Mouse (Mus musculus) urinary bladder, adult 2 months (tissue): ENCODE measurements around the gene Nfix. TPM values are rescaled to one million over a fixed set of nuclear protein-coding genes. Genes with fewer than 3 reads are reported as not detected.

Experiments used
- DNase-seq: peaks from one replicate; pipeline ENCODE4 v3.0.0; 2022; ENCODE audit warnings: low spot score
- polyA plus RNA-seq: library from polyadenylated mRNA; depleted of rRNA; stranded (reverse); fragments of >200 nt; gene quantifications from 2 replicates; pipeline ENCODE4 v1.2.3, GENCODE M21; 2012

Gene Nfix
- polyA plus RNA-seq, 1 experiment, result 21.7 TPM

- no peak for DNase-seq
Observed at GRCm38 (mm10) chr8:84767221-84767620, 32.9 kb downstream of the Nfix start.

- no peak for DNase-seq
Observed at GRCm38 (mm10) chr8:84766422-84766821, 33.7 kb downstream of the Nfix start.

- no peak for DNase-seq
Observed at GRCm38 (mm10) chr8:84765629-84766028, 34.5 kb downstream of the Nfix start.

GRCm38 (mm10) chr8:84764870-84765495, 35.2 kb downstream of the Nfix start:
- no peak for DNase-seq

GRCm38 (mm10) chr8:84764100-84764499, 36.0 kb downstream of the Nfix start:
- DNase-seq, result no peak

GRCm38 (mm10) chr8:84760901-84761300, 39.2 kb downstream of the Nfix start:
- no peak for DNase-seq

- DNase-seq, result no peak
Observed at GRCm38 (mm10) chr8:84760405-84760805, 39.7 kb downstream of the Nfix start.

GRCm38 (mm10) chr8:84759718-84760117, 40.4 kb downstream of the Nfix start:
- DNase-seq, result no peak

GRCm38 (mm10) chr8:84759126-84759525, 41.0 kb downstream of the Nfix start:
- no peak for DNase-seq

GRCm38 (mm10) chr8:84758308-84758707, 41.8 kb downstream of the Nfix start:
- no peak for DNase-seq

GRCm38 (mm10) chr8:84757501-84757900, 42.6 kb downstream of the Nfix start:
- DNase-seq, result no peak

- DNase-seq, result no peak
Observed at GRCm38 (mm10) chr8:84752734-84753582, 47.2 kb downstream of the Nfix start.

- no peak for DNase-seq
Observed at GRCm38 (mm10) chr8:84749519-84749918, 50.6 kb downstream of the Nfix start.

- DNase-seq, result no peak
Observed at GRCm38 (mm10) chr8:84745032-84745925, 54.9 kb downstream of the Nfix start.

GRCm38 (mm10) chr8:84743517-84744420, 56.4 kb downstream of the Nfix start:
- no peak for DNase-seq

- no peak for DNase-seq
Observed at GRCm38 (mm10) chr8:84743054-84743415, 57.1 kb downstream of the Nfix start.

- no peak for DNase-seq
Observed at GRCm38 (mm10) chr8:84742171-84743053, 57.7 kb downstream of the Nfix start.

GRCm38 (mm10) chr8:84740895-84741843, 59.0 kb downstream of the Nfix start:
- no peak for DNase-seq

- no peak for DNase-seq
Observed at GRCm38 (mm10) chr8:84739401-84739742, 60.8 kb downstream of the Nfix start.
